Mouse (Mus musculus): ENCODE measurements around the gene Mical1.

GRCm38 (mm10) chr10:41500941-41501340, 24.8 kb downstream of the Mical1 start:
- TF ChIP-seq CTCF (IDR thresholded peaks at IDR 0.05) (no peak), EP300 (IDR thresholded peaks at IDR 0.05) (no peak)
